Mouse (Mus musculus): ENCODE measurements around the gene Fbxl8. TPM values are rescaled to one million over a fixed set of nuclear protein-coding genes. Genes with fewer than 3 reads are reported as not detected.

The Fbxl8 gene
- polyA plus RNA-seq, 1 experiment, result 16.3 TPM

DNA sequence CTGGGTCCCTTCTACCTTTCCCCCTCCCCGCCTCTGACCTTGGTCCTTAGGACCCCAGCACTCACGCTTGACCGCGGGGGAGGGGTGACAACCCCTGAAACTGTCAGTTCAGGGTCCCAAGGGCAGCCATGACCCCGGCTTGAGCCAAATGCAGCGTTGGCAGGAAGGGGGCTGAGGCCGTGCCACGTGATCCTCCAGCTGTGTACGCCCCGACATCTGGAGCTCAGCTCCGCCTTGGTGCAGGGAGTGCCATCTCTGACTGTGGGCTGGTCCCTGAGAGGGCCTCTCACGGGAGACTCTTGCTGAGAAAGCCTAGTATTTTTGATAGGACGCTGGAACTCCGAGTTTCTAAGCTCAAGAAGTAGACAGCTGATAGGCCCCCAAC, 9.5 kb upstream of the Fbxl8 start, which contains the start of gene B3gnt9:
B3gnt9 (minus strand) TSS at position 188 of the 385 bp plus-strand sequence.
- no peak for DNase-seq (ENCODE audit: low read depth, low spot score)
- WGBS, result 2% methylated on average over 14 of the region's 14 CpGs

DNA sequence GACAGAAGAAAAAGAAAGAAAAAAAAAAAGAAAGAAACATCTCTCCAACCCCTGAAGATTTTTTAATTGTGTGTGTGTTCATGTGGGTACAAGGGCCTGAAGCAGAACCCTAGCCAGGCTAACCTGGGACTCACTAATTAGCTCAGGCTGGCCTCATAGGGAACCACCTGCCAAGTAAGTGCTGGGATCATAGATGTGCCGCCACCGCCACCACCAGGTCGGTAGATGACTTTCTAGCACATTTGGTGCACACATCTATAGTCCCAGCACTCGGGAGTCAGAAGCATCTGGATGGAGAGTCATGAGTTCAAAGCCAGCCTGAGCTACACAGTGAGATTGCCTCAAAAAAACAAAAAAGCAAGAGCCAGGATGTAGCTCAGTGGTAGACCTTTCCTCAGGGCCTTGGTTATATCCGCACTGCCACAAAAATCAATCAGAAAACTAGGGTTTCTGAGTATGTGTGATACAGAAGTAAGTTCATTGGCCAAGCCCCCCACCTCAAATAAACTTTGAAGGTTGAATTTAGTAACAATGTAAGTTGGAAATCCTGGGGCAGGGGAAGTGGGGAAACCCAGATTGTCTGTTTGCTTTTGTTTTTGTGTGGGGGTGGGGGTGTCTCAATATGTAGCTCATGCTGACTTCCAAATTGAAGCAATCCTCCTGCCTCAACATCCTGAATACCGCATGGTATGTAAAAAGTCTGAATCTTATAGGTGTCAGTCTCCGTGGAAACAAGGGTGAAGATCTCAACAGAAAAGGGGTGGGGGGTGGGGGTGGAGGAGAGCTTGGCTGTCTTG, 6.9 kb upstream of the Fbxl8 start:
- no peak for DNase-seq (ENCODE audit: low read depth, low spot score)
- WGBS, result 88% methylated on average over 7 of the region's 7 CpGs

GRCm38 (mm10) chr8:105258911-105259720, 5.3 kb upstream of the Fbxl8 start:
- no peak for DNase-seq (ENCODE audit: low read depth, low spot score)
- 73% methylated on average over 55 of the region's 55 CpGs for WGBS

- 29% methylated on average over 30 of the region's 30 CpGs for WGBS
- DNase-seq (ENCODE audit: low read depth, low spot score), result no peak
Observed at GRCm38 (mm10) chr8:105259721-105260320, 4.6 kb upstream of the Fbxl8 start.

- 82% methylated on average over 7 of the region's 7 CpGs for WGBS
- no peak for DNase-seq (ENCODE audit: low read depth, low spot score)
Observed at GRCm38 (mm10) chr8:105260371-105261099, 3.9 kb upstream of the Fbxl8 start.

DNA sequence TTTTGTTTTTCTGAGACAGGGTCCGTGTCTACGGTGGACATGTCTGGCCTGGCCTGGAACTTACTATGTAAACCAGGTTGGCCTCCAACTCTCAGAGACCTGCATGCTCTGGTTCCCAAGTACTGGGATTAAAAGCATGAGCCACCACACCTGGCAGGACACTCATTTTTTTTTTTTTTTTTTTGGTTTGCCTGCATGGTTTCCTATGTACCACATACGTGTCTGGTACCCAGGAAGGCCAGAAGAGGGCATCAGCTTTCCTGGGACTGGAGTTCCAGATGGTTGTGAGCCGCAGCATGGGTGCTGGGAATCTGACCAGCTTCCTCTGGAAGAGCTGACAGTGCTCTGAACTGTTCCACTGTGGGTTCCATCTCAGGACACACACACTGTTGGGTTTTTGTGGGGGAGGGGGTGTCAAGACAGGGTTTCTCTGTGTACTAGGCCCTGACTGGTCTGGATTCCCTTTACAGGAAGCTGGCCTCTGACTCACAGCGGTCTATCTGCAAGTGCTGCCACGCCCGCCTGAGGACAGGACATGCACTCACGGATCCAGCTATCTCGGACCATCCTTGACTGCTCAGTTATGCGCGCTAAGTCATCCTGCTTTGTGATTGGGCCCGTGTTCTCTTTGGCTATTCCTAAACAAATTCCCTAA, 3.0 kb upstream of the Fbxl8 start:
- no peak for DNase-seq (ENCODE audit: low read depth, low spot score)
- WGBS, result 84% methylated on average over 12 of the region's 12 CpGs

DNA sequence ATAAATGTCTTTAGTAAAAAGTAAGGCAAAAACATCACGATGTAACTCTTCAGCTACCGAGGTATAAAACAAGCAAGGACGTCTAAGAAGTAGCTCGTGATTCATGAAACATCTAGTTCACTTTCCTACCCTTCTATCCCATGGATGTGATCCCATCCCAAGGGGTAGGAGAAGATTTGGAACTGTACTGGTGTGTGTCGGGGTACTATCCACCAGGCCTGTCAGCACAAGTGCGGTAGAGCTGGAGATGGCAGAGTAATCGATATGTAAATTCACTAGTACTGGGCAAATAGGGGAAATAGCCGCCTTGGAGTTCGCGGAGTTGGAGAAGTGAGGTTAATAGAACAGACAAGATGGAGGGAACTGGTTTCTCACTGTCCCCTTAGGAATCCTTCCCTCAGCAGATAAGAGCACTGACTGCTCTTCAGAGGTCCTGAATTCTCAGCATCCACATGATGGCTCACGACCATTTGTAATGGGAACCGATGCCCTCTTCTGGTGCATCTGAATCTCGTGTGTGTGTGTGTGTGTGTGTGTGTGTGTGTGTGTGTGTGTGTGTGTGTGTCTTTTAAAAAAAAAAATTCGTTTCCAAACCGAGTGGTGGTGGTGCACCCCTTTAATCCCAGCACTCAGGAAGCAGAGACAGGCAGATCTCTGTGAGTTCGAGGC, 1.1 kb upstream of the Fbxl8 start:
- DNase-seq (ENCODE audit: low read depth, low spot score), result no peak
- 27% methylated on average over 16 of the region's 16 CpGs for WGBS

DNA sequence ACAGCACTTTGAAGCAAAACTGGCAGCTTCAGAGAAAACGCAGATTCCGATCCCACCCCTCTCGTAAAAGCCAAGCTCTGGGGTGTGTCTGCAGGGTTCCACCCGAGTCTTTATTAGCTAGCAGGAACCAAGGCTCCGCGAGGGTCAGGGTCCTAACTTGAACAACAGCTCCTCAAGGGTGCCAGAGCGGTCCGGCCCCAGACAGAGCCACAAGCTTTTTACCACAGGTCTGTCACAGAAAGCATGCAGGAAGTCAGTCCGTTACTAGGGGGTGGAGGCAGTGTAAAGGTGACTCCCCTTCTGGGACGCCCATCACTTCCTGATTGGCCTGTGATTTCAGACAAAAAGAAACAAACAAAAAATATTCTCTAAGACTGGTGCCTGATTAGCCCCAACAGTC, 680 bp downstream of the Fbxl8 start:
- no peak for DNase-seq (ENCODE audit: low read depth, low spot score)

DNA sequence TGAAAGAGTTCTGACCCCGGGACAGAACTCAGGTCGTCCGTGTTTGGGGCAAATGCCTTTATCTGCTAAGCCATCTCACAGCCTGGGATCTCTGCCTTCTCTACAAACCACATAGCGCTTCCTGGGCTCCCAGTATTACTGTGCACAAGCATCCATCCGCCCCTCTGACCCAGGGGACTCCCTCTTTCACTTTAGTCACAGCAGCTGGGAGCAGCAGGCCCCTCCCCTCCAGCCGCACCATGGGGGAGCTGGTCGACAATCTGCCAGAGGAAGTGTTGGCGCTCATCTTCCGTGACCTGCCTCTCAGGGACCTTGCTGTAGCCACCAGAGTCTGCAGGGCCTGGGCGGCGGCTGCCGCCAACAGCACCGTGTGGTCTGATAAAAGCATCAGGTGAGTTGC, 2.3 kb downstream of the Fbxl8 start:
- WGBS, result 81% methylated on average over 13 of the region's 13 CpGs
- DNase-seq (ENCODE audit: low read depth, low spot score), result no peak

More for the DNA sequence above, 680 bp downstream of the Fbxl8 start:
- 2% methylated on average over 10 of the region's 10 CpGs for WGBS

DNA sequence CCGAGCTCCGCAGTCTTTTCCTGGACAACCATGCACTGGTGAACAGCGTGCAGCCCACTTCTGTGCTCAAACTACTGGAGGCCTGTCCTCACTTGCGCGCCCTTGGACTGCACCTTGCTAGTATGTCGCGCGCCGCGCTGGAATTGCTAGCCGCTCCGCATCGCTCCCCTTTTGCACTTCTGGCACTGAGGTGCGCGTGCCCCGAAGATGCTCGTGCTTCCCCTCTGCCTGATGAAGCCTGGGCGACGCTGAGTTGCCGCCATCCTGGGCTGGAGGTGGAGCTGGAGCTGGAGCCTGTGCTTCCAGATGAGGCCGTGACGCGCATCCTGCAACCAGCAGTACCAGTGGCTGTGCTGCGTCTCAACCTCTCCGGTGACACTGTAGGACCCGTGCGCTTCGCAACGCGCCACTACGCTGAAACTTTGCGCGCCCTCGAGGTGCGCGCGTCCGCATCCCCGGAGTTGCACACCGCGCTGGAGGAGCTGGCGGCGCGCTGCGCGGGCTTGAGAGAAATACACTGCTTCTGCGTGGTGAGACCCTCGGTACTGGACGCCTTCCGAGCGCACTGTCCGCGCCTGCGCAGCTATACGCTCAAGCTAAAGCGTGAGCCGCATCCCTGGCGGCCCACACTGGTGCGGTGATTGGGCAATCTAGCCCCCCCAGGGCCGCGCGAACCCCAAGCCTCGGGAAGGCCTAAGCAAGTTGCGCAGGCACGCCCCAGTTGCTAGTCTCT, 4.1 kb downstream of the Fbxl8 start:
- DNase-seq (ENCODE audit: low read depth, low spot score), result no peak
- 78% methylated on average over 65 of the region's 65 CpGs for WGBS

- WGBS, result 45% methylated on average over 10 of the region's 10 CpGs
- DNase-seq (ENCODE audit: low read depth, low spot score), result no peak
Observed at GRCm38 (mm10) chr8:105269075-105269458, 4.6 kb downstream of the Fbxl8 start.

DNA sequence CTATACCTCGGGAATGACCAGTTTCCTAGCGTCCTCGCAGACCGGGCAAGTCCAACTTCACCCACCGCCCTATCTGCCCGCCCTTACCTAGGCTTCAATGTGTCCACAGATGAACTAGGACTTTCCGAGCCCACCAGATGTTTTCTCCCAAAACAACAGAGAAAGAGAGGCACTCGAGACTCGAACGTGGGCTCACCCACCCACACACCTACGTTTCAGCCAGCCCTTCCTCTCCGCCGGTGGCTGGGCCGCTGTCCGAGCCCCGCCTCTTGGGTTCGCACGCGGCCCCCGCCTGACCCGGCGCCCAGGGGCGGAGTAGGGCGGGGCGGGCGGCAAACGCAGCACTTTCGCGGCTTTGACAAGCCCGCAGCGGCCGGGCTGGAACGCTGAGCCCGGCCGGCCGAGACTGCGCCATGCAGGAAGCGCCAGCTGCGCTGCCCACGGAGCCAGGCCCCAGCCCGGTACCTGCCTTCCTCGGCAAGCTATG, 5.1 kb downstream of the Fbxl8 start, which contains the start of gene Hsf4:
Hsf4 (plus strand) TSS at position 341 of the 487 bp plus-strand sequence.
- DNase-seq (ENCODE audit: low read depth, low spot score), result no peak
- WGBS, result 4% methylated on average over 42 of the region's 42 CpGs

DNA sequence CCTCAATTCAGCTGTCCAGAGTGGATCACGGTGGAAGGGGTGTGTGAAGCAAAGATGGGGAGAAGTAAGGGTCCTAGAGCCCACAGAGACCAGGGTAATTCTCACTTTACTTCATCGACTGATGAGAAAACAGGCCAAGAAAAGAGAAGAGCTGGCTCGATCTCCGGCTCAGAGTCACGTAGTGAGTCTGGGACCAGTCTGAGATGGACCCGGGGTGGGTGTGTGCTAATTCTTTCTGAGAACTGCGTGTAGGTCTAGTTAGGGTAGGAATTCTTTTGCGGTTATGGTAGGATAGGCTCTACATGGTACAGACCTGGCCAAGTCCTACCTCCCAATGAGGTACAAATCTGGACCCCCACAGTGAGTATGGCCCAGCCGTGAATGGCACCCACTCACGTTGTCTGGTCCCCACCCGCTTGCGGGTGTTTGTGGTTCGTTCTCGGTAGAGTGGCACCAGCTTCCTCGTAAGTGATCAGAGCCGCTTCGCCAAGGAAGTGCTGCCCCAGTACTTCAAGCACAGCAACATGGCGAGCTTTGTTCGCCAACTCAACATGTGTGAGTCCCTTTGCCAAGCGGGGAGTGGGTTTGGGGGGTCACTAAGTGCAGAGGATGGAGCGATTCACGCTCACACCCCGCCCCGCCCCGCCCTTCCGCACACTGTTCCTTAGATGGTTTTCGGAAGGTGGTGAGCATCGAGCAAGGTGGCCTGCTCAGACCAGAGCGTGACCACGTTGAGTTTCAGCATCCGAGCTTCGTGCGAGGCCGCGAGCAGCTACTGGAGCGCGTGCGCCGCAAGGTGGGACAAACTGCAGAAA, 5.9 kb downstream of the Fbxl8 start:
- WGBS, result 26% methylated on average over 39 of the region's 39 CpGs
- no peak for DNase-seq (ENCODE audit: low read depth, low spot score)

DNA sequence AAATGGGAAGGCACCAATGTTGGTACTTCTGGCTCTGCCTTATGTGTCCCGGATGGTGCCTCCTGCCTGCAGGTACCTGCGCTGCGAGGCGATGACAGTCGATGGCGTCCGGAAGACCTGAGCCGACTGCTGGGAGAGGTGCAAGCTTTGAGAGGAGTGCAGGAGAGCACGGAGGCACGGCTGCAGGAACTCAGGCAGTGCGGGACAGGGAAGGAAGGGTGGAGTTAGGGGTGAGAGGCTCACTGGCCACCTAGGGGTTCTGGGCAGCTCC, 6.4 kb downstream of the Fbxl8 start:
- WGBS, result 34% methylated on average over 11 of the region's 11 CpGs
- no peak for DNase-seq (ENCODE audit: low read depth, low spot score)

GRCm38 (mm10) chr8:105275387-105275786, 10.9 kb downstream of the Fbxl8 start:
- 14% methylated on average over 11 of the region's 11 CpGs for WGBS
- no peak for DNase-seq (ENCODE audit: low read depth, low spot score)

- DNase-seq (ENCODE audit: low read depth, low spot score), result no peak
- 5% methylated on average over 10 of the region's 10 CpGs for WGBS
Observed at GRCm38 (mm10) chr8:105275840-105276239, 11.4 kb downstream of the Fbxl8 start, which contains the start of gene Nol3. Gene Nol3 (plus strand): TSS chr8:105276140.

All from large intestine, adult 2 months (tissue).